Mouse (Mus musculus) lung, adult 2 months (tissue): ENCODE measurements around the gene Pgm2l1. TPM values are rescaled to one million over a fixed set of nuclear protein-coding genes. Genes with fewer than 3 reads are reported as not detected.

ENCODE experiments used
- DNase-seq: peaks from one replicate; pipeline ENCODE4 v3.0.0; 2022
- H3K4me1 ChIP-seq: fragments of 200-500 bp; 2 replicates; pipeline ENCODE4 v1.6.1; 2011; ENCODE audit warnings: low read length; ENCODE audit not compliant: control insufficient read depth, insufficient read depth
- H3K4me3 ChIP-seq: fragments of 200-500 bp; replicated peaks from 2 replicates; pipeline ENCODE3; 2011; ENCODE audit warnings: low read depth, mild to moderate bottlenecking, control low read depth, low read length; ENCODE audit errors: extremely low read depth
- CTCF ChIP-seq: fragments of 200-500 bp; IDR thresholded peaks from 2 replicates; pipeline ENCODE4 v1.5.1; 2011; ENCODE audit warnings: mild to moderate bottlenecking, low read length, control low read depth; ENCODE audit not compliant: insufficient read depth
- POLR2A ChIP-seq: fragments of 200-500 bp; IDR thresholded peaks from 2 replicates; pipeline ENCODE4 v1.6.1; 2011; ENCODE audit warnings: low read depth, mild to moderate bottlenecking, control low read depth, low read length, borderline replicate concordance; ENCODE audit errors: extremely low read depth
- WGBS: fragments of 180-500 bp; shearing (Covaris S2); methylation state at CpG from one replicate; pipeline ENCODE4 v1.1.7; 2018; 5-methylcytosine and 5-hydroxymethylcytosine counted together
- polyA plus RNA-seq: library from polyadenylated mRNA; depleted of rRNA; stranded (reverse); fragments of >200 nt; gene quantifications from 2 replicates; pipeline ENCODE4 v1.2.3, GENCODE M21; 2012

The Pgm2l1 gene
- polyA plus RNA-seq, 1 experiment = 4.6 TPM

GRCm38 (mm10) chr7:100190167-100190566 is 37.0 kb upstream of the Pgm2l1 start:
- Histone ChIP-seq H3K4me3 (no peak overlapping the region), H3K4me1 (no peaks in the 10 kb centered on the region)
- TF ChIP-seq POLR2A (no peak), CTCF (no peak)
- no peak for DNase-seq
- WGBS = 50% methylated on average over 4 of the region's 4 CpGs

- WGBS = 2% methylated on average over 4 of the region's 4 CpGs
- no peaks in the 10 kb centered on the region for H3K4me1 ChIP-seq
- peak; percentile 43 for DNase-seq
- TF ChIP-seq CTCF (peak; percentile 87), POLR2A (no peak)
- H3K4me3 ChIP-seq = no peak overlapping the region
Measured at GRCm38 (mm10) chr7:100190778-100191177, 36.4 kb upstream of the Pgm2l1 start.

GRCm38 (mm10) chr7:100201191-100201590 is 26.0 kb upstream of the Pgm2l1 start:
- Histone ChIP-seq H3K4me1 (no peaks in the 10 kb centered on the region), H3K4me3 (no peak overlapping the region)
- TF ChIP-seq POLR2A (no peak), CTCF (no peak)
- WGBS = 81% methylated on average over 3 of the region's 3 CpGs
- DNase-seq = no peak

- no peak overlapping the region for H3K4me3 ChIP-seq
- H3K4me1 ChIP-seq = peaks cover 4% of the 10 kb centered on the region; the same call in 1 of the 2 replicates
- DNase-seq = no peak
- TF ChIP-seq CTCF = no peak
- TF ChIP-seq POLR2A = no peak
- WGBS = 51% methylated on average over 3 of the region's 3 CpGs
Measured at GRCm38 (mm10) chr7:100203616-100204015, 23.6 kb upstream of the Pgm2l1 start.

- no peak for DNase-seq
- TF ChIP-seq POLR2A (no peak), CTCF (no peak)
- Histone ChIP-seq H3K4me3 (no peak overlapping the region), H3K4me1 (peaks cover 4% of the 10 kb centered on the region; the same call in 1 of the 2 replicates)
- WGBS = 86% methylated on average over 6 of the region's 6 CpGs
Measured at GRCm38 (mm10) chr7:100204871-100205270, 22.3 kb upstream of the Pgm2l1 start.

- TF ChIP-seq CTCF = no peak
- TF ChIP-seq POLR2A = no peak
- H3K4me3 ChIP-seq = no peak overlapping the region
- DNase-seq = no peak
- peaks cover 4% of the 10 kb centered on the region; the same call in 1 of the 2 replicates for H3K4me1 ChIP-seq
- 94% methylated on average over 2 of the region's 2 CpGs for WGBS
Measured at GRCm38 (mm10) chr7:100206144-100206543, 21.1 kb upstream of the Pgm2l1 start.

- Histone ChIP-seq H3K4me3 (no peak overlapping the region), H3K4me1 (peaks cover 4% of the 10 kb centered on the region; the same call in 1 of the 2 replicates)
- TF ChIP-seq POLR2A = no peak
- TF ChIP-seq CTCF = no peak
- DNase-seq = no peak
Measured at GRCm38 (mm10) chr7:100207886-100208285, 19.3 kb upstream of the Pgm2l1 start.

- TF ChIP-seq CTCF = no peak
- no peak for TF ChIP-seq POLR2A
- H3K4me1 ChIP-seq = peaks cover 5% of the 10 kb centered on the region; the same call in 1 of the 2 replicates
- 53% methylated on average over 4 of the region's 4 CpGs for WGBS
- no peak overlapping the region for H3K4me3 ChIP-seq
- DNase-seq = no peak
Measured at GRCm38 (mm10) chr7:100214310-100214709, 12.9 kb upstream of the Pgm2l1 start.

- 36% methylated on average over 6 of the region's 6 CpGs for WGBS
- TF ChIP-seq CTCF (no peak), POLR2A (no peak)
- DNase-seq = no peak
- Histone ChIP-seq H3K4me3 (no peak overlapping the region), H3K4me1 (peaks cover 5% of the 10 kb centered on the region; the same call in 1 of the 2 replicates)
Measured at GRCm38 (mm10) chr7:100215116-100215732, 12.0 kb upstream of the Pgm2l1 start.

GRCm38 (mm10) chr7:100215976-100216375 is 11.2 kb upstream of the Pgm2l1 start:
- TF ChIP-seq CTCF (no peak), POLR2A (no peak)
- 36% methylated on average over 10 of the region's 10 CpGs for WGBS
- Histone ChIP-seq H3K4me3 (peak overlapping the region; percentile 9), H3K4me1 (peaks cover 5% of the 10 kb centered on the region; the same call in 1 of the 2 replicates)
- DNase-seq = no peak
